Mouse (Mus musculus): ENCODE data around the gene Ddx39b. TPM values are rescaled to one million over a fixed set of nuclear protein-coding genes. Genes with fewer than 3 reads are reported as not detected.
"Not testable (repeated sequence)": the region's sequence is repeated elsewhere in the genome, so short reads cannot be mapped to it uniquely, and the experiment has no call there.

Ddx39b gene
- polyA plus RNA-seq, 1 experiment = 304 TPM

GRCm38 (mm10) chr17:35232043-35232442, 9.5 kb upstream of the Ddx39b start:
- TF ChIP-seq CTCF (IDR thresholded peaks at IDR 0.05; ENCODE audit: insufficient read depth, low read length) (peak; percentile 89), POLR2A (IDR thresholded peaks at IDR 0.05; ENCODE audit: borderline replicate concordance, extremely low read depth, low read depth, low read length) (no peak)

GRCm38 (mm10) chr17:35232659-35233058, 8.9 kb upstream of the Ddx39b start:
- DNase-seq = no peak
- peaks cover 8% of the 10 kb centered on the region; the same call in 1 of the 2 replicates for H3K4me1 ChIP-seq (ENCODE audit: control insufficient read depth, insufficient read depth, low read length)
- no peak for TF ChIP-seq POLR2A (IDR thresholded peaks at IDR 0.05; ENCODE audit: borderline replicate concordance, extremely low read depth, low read depth, low read length)
- no peak for TF ChIP-seq CTCF (IDR thresholded peaks at IDR 0.05; ENCODE audit: insufficient read depth, low read length)
- WGBS = 65% methylated on average over 5 of the region's 5 CpGs
- no peak overlapping the region for H3K4me3 ChIP-seq (replicated peaks; ENCODE audit: extremely low read depth, low read depth, low read length)

More at GRCm38 (mm10) chr17:35232043-35232442, 9.5 kb upstream of the Ddx39b start:
- Histone ChIP-seq H3K4me1 (ENCODE audit: control insufficient read depth, insufficient read depth, low read length) (peaks cover 8% of the 10 kb centered on the region; the same call in 1 of the 2 replicates), H3K4me3 (replicated peaks; ENCODE audit: extremely low read depth, low read depth, low read length) (no peak overlapping the region)
- DNase-seq = peak; percentile 86
- 14% methylated on average over 12 of the region's 12 CpGs for WGBS

GRCm38 (mm10) chr17:35233114-35233980, 8.2 kb upstream of the Ddx39b start, which contains the start of gene Atp6v1g2:
Gene Atp6v1g2 (plus strand): TSS chr17:35233660.
- Histone ChIP-seq H3K4me3 (replicated peaks; ENCODE audit: extremely low read depth, low read depth, low read length) (no peak within 1 kb of the TSS), H3K4me1 (ENCODE audit: control insufficient read depth, insufficient read depth, low read length) (peaks cover 8% of the 10 kb centered on the region; the same call in 1 of the 2 replicates)
- TF ChIP-seq CTCF (IDR thresholded peaks at IDR 0.05; ENCODE audit: insufficient read depth, low read length) (no peak), POLR2A (IDR thresholded peaks at IDR 0.05; ENCODE audit: borderline replicate concordance, extremely low read depth, low read depth, low read length) (no peak)
- no peak for DNase-seq
- WGBS = 29% methylated on average over 18 of the region's 18 CpGs

GRCm38 (mm10) chr17:35234090-35234489, 7.5 kb upstream of the Ddx39b start:
- not testable (repeated sequence) for H3K4me3 ChIP-seq (replicated peaks; ENCODE audit: extremely low read depth, low read depth, low read length); H3K4me1 ChIP-seq (ENCODE audit: control insufficient read depth, insufficient read depth, low read length); DNase-seq
- 59% methylated on average over 7 of the region's 7 CpGs for WGBS

DNA sequence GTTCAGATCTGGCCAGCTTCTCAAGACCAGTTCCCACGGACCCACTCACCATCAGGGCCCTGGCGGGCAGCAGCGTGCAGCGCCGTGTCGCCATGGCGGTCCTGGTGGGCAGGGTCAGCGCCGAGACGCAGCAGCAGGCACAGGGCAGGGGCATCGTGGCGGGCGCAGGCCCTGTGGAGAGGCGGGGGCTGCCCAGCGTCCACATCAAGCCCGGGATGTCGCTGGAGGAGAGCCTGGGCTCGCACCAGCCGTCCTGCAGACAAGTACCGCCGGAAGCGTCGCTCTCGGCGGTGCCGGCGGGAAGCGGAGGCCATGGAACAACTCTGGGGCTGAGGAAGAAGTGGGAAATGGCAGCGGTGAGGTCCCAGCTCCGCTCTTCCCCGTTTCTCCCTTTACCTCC, 6.6 kb upstream of the Ddx39b start:
- TF ChIP-seq CTCF (IDR thresholded peaks at IDR 0.05; ENCODE audit: insufficient read depth, low read length) (no peak), POLR2A (IDR thresholded peaks at IDR 0.05; ENCODE audit: borderline replicate concordance, extremely low read depth, low read depth, low read length) (no peak)
- peak overlapping the region; percentile 80 for H3K4me3 ChIP-seq (replicated peaks; ENCODE audit: extremely low read depth, low read depth, low read length)
- WGBS = 5% methylated on average over 29 of the region's 31 CpGs
- peaks cover 8% of the 10 kb centered on the region; the same call in 1 of the 2 replicates for H3K4me1 ChIP-seq (ENCODE audit: control insufficient read depth, insufficient read depth, low read length)
- peak; percentile 64 for DNase-seq

- peak; percentile 3; the same call in 1 of the 2 replicates for TF ChIP-seq CTCF (IDR thresholded peaks at IDR 0.05; ENCODE audit: insufficient read depth, low read length)
- TF ChIP-seq POLR2A (IDR thresholded peaks at IDR 0.05; ENCODE audit: borderline replicate concordance, extremely low read depth, low read depth, low read length) = peak; percentile 71; the same call in 1 of the 2 replicates
- under 1% methylated on average over 35 of the region's 35 CpGs for WGBS
- peak within 1 kb of the TSS; percentile 80 for H3K4me3 ChIP-seq (replicated peaks; ENCODE audit: extremely low read depth, low read depth, low read length)
- H3K4me1 ChIP-seq (ENCODE audit: control insufficient read depth, insufficient read depth, low read length) = peaks cover 8% of the 10 kb centered on the region; the same call in 1 of the 2 replicates
- peak; percentile 82 for DNase-seq
These were observed 5.7 kb upstream of the Ddx39b start, which contains the start of gene Nfkbil1 for GRCm38 (mm10) chr17:35235614-35236389. Gene Nfkbil1 (minus strand): TSS chr17:35235792.

DNA sequence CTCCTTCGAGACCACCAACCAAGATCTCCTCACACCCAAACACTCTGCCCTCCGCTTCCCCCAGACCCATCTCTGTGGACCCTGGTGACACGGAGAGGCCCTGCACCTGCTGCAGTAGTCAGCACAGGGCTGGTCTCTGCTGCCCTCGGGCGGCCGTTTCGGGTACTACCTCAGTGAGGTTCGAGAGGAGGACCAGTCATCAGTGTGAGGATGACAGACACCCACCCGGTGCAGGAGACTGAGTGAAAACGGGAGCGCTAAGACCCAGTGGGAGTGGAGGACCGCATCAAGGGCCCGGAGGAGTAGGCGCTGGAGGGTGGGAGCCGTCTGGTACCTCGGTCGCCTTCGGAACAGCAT, 5.2 kb upstream of the Ddx39b start:
- TF ChIP-seq POLR2A (IDR thresholded peaks at IDR 0.05; ENCODE audit: borderline replicate concordance, extremely low read depth, low read depth, low read length) (peak; percentile 34; the same call in 1 of the 2 replicates), CTCF (IDR thresholded peaks at IDR 0.05; ENCODE audit: insufficient read depth, low read length) (peak; percentile 77)
- peak; percentile 99 for DNase-seq
- 1% methylated on average over 18 of the region's 18 CpGs for WGBS
- H3K4me3 ChIP-seq (replicated peaks; ENCODE audit: extremely low read depth, low read depth, low read length) = peak overlapping the region; percentile 80
- H3K4me1 ChIP-seq (ENCODE audit: control insufficient read depth, insufficient read depth, low read length) = peaks cover 8% of the 10 kb centered on the region; the same call in 1 of the 2 replicates

GRCm38 (mm10) chr17:35236996-35237395, 4.5 kb upstream of the Ddx39b start:
- TF ChIP-seq CTCF (IDR thresholded peaks at IDR 0.05; ENCODE audit: insufficient read depth, low read length) (no peak), POLR2A (IDR thresholded peaks at IDR 0.05; ENCODE audit: borderline replicate concordance, extremely low read depth, low read depth, low read length) (no peak)
- no peak overlapping the region for H3K4me3 ChIP-seq (replicated peaks; ENCODE audit: extremely low read depth, low read depth, low read length)
- peaks cover 8% of the 10 kb centered on the region; the same call in 1 of the 2 replicates for H3K4me1 ChIP-seq (ENCODE audit: control insufficient read depth, insufficient read depth, low read length)
- DNase-seq = no peak
- 85% methylated on average over 9 of the region's 9 CpGs for WGBS

GRCm38 (mm10) chr17:35237504-35237903, 4.0 kb upstream of the Ddx39b start:
- WGBS = 88% methylated on average over 12 of the region's 12 CpGs
- no peak overlapping the region for H3K4me3 ChIP-seq (replicated peaks; ENCODE audit: extremely low read depth, low read depth, low read length)
- DNase-seq = no peak
- no peak for TF ChIP-seq POLR2A (IDR thresholded peaks at IDR 0.05; ENCODE audit: borderline replicate concordance, extremely low read depth, low read depth, low read length)
- TF ChIP-seq CTCF (IDR thresholded peaks at IDR 0.05; ENCODE audit: insufficient read depth, low read length) = no peak
- H3K4me1 ChIP-seq (ENCODE audit: control insufficient read depth, insufficient read depth, low read length) = peaks cover 8% of the 10 kb centered on the region
